Mouse (Mus musculus): ENCODE measurements at regions not wholly inside any gene's neighbourhood (a gene's known extent, or its start where the extent isn't known, plus 50 kb on each side); places are given as distances from the start of the nearest gene placed in this dataset.
A peak's percentile ranks its signal among the peaks of the same experiment; 100 is the strongest.

DNA sequence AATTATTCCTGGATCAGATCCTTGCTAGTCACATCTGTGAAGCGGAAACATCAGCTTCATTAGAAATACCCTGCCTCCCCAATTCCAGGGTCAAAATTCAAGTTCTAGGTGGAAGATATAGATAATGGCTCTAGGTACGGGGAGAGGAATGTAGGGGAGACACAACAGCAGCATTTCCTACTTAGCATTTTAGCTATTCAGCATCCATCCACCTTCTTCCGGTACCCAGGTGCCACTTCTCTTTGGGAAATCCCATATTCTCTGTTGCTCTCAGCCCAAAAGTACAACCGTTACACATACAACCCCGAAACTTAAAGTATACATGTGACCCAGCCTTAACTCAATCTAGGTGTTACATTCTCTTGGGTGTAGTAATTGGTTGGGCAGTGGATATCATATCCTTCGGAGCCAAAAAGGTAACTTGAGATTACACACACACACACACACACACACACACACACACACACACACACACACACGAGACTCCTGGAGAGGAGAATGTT is 112.9 kb downstream of the Zfp36l1 start:
- Histone ChIP-seq H3K4me3 (ENCODE audit: low read depth, low read length) (no peak overlapping the region), H3K4me2 (ENCODE audit: low read depth) (no peak overlapping the region), H3K36me3 (ENCODE audit: insufficient read depth) (no peaks in the 10 kb centered on the region), H3K27me3 (ENCODE audit: insufficient read depth, low read length) (no peaks in the 10 kb centered on the region), H3K27ac (ENCODE audit: low read depth, low read length) (no peak overlapping the region), H3K9me3 (ENCODE audit: low read length) (no peaks in the 10 kb centered on the region), H3K9ac (no peak overlapping the region), H3K4me1 (ENCODE audit: insufficient read depth) (no peaks in the 10 kb centered on the region)
- WGBS = 92% methylated on average over 7 of the region's 7 CpGs
- ATAC-seq = no peak
- no peak for TF ChIP-seq CTCF (IDR thresholded peaks at IDR 0.05; ENCODE audit: low read depth)
- DNase-seq = no peak

DNA sequence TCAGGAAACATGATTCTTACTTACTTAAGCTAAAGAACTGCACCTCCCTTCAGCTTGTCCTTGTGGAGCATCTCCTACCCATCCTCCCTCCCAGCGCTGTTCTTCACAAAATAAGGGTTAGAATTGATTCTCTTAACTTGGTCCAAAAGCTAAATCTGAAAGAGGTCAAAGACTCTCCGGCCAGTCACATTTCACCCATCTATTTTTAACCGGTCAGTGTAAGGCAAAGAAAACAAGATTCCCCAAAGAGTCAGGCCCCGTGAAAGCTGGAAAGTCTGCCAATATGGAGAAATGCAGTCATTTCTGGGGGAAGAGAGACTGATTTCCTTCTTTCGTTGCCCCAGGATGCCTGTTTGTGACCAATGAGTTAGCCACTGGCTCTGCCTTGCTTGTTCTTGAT is 114.0 kb downstream of the Zfp36l1 start:
- H3K4me2 ChIP-seq (ENCODE audit: low read depth) = no peak overlapping the region
- 86% methylated on average over 5 of the region's 5 CpGs for WGBS
- H3K27me3 ChIP-seq (ENCODE audit: insufficient read depth, low read length) = no peaks in the 10 kb centered on the region
- no peak for DNase-seq
- no peaks in the 10 kb centered on the region for H3K9me3 ChIP-seq (ENCODE audit: low read length)
- no peak for ATAC-seq
- TF ChIP-seq CTCF (IDR thresholded peaks at IDR 0.05; ENCODE audit: low read depth) = no peak
- no peak overlapping the region for H3K27ac ChIP-seq (ENCODE audit: low read depth, low read length)
- no peaks in the 10 kb centered on the region for H3K4me1 ChIP-seq (ENCODE audit: insufficient read depth)
- H3K9ac ChIP-seq = no peak overlapping the region
- H3K36me3 ChIP-seq (ENCODE audit: insufficient read depth) = no peaks in the 10 kb centered on the region
- no peak overlapping the region for H3K4me3 ChIP-seq (ENCODE audit: low read depth, low read length)

DNA sequence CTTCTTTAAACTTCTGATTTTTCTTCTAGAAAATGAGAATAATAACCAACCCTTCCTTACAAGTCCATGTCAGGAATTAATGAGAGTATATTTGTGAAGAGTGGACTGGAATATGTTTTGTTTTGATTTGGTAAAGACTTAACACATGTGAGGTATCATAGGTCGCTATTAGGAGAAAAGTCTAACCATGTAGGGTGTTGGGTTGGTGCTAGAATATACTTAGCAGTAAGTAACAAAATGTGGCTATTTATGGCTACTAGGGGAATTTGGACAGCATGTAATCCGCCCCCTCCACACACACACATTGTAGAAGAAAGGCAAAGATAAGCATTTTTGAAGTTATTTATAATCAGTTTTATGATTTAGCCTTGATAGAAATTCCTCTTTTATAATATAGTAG is 114.5 kb downstream of the Zfp36l1 start:
- WGBS = 84% methylated on average over 2 of the region's 2 CpGs
- ATAC-seq = no peak

DNA sequence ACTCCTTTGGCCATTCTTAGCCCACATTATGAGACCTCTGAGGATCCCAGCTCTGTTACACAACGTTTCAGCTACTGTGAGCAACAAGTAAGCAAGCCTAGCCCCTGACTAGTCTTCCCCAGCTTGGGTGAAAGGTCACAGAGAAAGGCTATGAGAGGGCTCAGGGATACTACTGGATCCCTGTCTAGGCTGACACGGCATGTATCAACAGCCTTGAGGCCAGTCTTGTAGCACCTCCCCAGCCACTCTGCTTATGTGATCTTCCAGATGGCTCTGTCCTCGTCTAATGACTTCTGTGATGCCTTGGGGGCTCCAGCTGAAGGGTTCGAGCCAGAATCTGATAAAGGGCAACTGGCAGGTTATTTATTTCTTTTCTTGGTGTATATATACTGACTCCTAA is 115.6 kb downstream of the Zfp36l1 start:
- Histone ChIP-seq H3K9ac (no peak overlapping the region), H3K4me3 (ENCODE audit: low read depth, low read length) (no peak overlapping the region), H3K4me2 (ENCODE audit: low read depth) (no peak overlapping the region), H3K4me1 (ENCODE audit: insufficient read depth) (no peaks in the 10 kb centered on the region), H3K9me3 (ENCODE audit: low read length) (no peaks in the 10 kb centered on the region), H3K27ac (ENCODE audit: low read depth, low read length) (no peak overlapping the region), H3K27me3 (ENCODE audit: insufficient read depth, low read length) (no peaks in the 10 kb centered on the region), H3K36me3 (ENCODE audit: insufficient read depth) (no peaks in the 10 kb centered on the region)
- DNase-seq = no peak
- 85% methylated on average over 4 of the region's 4 CpGs for WGBS
- no peak for ATAC-seq
- TF ChIP-seq CTCF (IDR thresholded peaks at IDR 0.05; ENCODE audit: low read depth) = no peak

More for the DNA sequence above, 114.5 kb downstream of the Zfp36l1 start:
- TF ChIP-seq CTCF (IDR thresholded peaks at IDR 0.05; ENCODE audit: low read depth) = no peak
- Histone ChIP-seq H3K27ac (ENCODE audit: low read depth, low read length) (no peak overlapping the region), H3K9ac (no peak overlapping the region), H3K9me3 (ENCODE audit: low read length) (no peaks in the 10 kb centered on the region), H3K4me2 (ENCODE audit: low read depth) (no peak overlapping the region), H3K4me3 (ENCODE audit: low read depth, low read length) (no peak overlapping the region), H3K27me3 (ENCODE audit: insufficient read depth, low read length) (no peaks in the 10 kb centered on the region), H3K36me3 (ENCODE audit: insufficient read depth) (no peaks in the 10 kb centered on the region), H3K4me1 (ENCODE audit: insufficient read depth) (no peaks in the 10 kb centered on the region)
- DNase-seq = no peak

DNA sequence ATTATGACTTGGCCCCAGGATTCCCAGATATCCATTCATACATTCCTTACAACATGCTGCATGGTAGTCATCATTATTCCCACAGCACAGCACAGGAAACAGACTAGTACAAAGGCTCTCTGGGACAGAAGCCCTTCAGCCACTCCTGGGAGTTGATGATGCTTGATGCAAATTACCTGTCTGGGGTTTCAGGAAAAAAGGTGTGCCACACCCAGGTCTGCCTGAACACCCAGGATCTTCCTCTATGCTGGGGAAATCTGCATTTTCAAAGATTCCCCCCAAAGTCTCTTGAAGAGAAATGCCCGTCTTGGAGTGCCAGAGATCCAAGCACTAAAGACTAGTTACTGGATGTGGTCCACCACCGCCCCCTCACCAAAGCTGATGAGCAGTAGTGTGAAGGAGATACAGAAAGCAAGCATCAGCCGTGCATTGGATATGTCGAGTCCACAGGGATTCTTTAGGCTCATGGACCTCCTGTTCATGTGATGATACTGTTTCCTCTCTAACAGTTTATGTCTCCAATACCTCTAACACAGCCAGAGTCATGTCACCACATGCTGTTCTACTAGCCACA is 117.2 kb downstream of the Zfp36l1 start:
- Histone ChIP-seq H3K4me3 (ENCODE audit: low read depth, low read length) (no peak overlapping the region), H3K9me3 (ENCODE audit: low read length) (no peaks in the 10 kb centered on the region), H3K27ac (ENCODE audit: low read depth, low read length) (no peak overlapping the region), H3K27me3 (ENCODE audit: insufficient read depth, low read length) (no peaks in the 10 kb centered on the region), H3K4me2 (ENCODE audit: low read depth) (no peak overlapping the region), H3K4me1 (ENCODE audit: insufficient read depth) (0 out of 2 replicates have a peak, but pooled peaks cover under 1% of the 10 kb centered on the region), H3K36me3 (ENCODE audit: insufficient read depth) (no peaks in the 10 kb centered on the region), H3K9ac (no peak overlapping the region)
- no peak for TF ChIP-seq CTCF (IDR thresholded peaks at IDR 0.05; ENCODE audit: low read depth)
- no peak for DNase-seq
- 93% methylated on average over 4 of the region's 4 CpGs for WGBS
- ATAC-seq = no peak

DNA sequence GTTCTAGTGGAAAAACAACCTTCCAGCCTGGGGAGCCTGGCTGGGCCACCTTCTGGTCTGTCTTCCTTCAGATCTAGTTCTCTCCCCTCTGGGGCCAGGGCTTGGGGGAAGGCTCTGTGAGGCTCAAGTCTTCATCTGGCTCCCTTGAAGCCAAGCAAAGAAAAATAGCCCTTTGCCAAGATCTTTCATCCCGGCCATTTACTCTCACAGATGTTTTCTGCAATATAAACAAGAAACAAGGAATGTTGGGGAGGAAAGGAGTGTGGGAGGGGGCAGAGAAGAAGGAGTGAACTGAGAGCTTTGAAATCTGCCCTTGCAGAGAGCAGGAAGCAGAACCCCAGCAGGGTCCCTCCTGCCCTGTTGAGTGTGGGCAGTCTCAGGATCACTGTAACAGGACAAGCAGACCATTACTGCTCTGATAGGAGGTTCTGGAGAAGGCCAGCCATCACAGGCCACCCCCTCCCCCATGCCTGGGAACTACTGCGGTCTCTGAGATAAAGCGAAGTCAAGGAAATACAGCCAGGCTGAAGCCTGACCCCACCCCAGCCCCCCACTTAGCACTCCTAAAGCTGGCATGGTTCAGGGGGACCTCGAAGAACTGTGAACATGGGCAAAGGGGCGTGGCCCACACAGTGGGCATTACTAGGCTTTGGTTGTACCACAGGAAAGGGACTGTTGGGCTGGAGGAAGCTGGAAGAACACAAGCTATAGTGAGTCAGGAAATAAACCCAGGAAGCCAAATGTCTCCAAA is 118.8 kb downstream of the Zfp36l1 start:
- Histone ChIP-seq H3K4me1 (ENCODE audit: insufficient read depth) (0 out of 2 replicates have a peak, but pooled peaks cover 11% of the 10 kb centered on the region), H3K9ac (no peak overlapping the region), H3K27me3 (ENCODE audit: insufficient read depth, low read length) (no peaks in the 10 kb centered on the region), H3K4me2 (ENCODE audit: low read depth) (no peak overlapping the region), H3K9me3 (ENCODE audit: low read length) (no peaks in the 10 kb centered on the region), H3K36me3 (ENCODE audit: insufficient read depth) (no peaks in the 10 kb centered on the region), H3K27ac (ENCODE audit: low read depth, low read length) (no peak overlapping the region), H3K4me3 (ENCODE audit: low read depth, low read length) (no peak overlapping the region)
- DNase-seq (no peak), ATAC-seq (no peak)
- 80% methylated on average over 5 of the region's 5 CpGs for WGBS
- TF ChIP-seq CTCF (IDR thresholded peaks at IDR 0.05; ENCODE audit: low read depth) = no peak

DNA sequence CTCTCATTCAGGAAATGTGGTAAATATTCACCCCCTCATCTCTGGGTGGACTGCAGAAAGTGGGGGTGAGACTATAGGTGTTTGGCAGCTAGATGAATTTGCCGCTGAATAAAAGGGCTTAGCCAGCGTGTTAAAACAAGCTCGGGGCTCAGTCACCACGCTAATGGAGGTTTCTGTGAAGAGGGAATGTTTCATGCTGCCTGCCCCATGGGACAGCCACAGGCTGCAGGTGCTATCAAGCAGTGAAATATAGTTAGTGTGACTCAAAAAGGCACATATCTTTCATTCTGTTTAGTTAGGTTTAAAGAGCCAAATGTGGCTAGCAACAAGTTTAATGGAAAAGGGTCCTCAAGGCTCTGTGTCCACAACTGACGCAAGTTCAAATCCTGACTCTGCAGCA is 121.5 kb downstream of the Zfp36l1 start:
- TF ChIP-seq CTCF (IDR thresholded peaks at IDR 0.05; ENCODE audit: low read depth) = no peak
- no peaks in the 10 kb centered on the region for H3K36me3 ChIP-seq (ENCODE audit: insufficient read depth)
- H3K9me3 ChIP-seq (ENCODE audit: low read length) = no peaks in the 10 kb centered on the region
- DNase-seq (no peak), ATAC-seq (no peak)
- no peaks in the 10 kb centered on the region for H3K27me3 ChIP-seq (ENCODE audit: insufficient read depth, low read length)
- 0 out of 2 replicates have a peak, but pooled peaks cover 11% of the 10 kb centered on the region for H3K4me1 ChIP-seq (ENCODE audit: insufficient read depth)
- H3K27ac ChIP-seq (ENCODE audit: low read depth, low read length) = 0 out of 2 replicates have a peak overlapping the region, but pooled peaks have one; percentile 36
- no peak overlapping the region for H3K4me2 ChIP-seq (ENCODE audit: low read depth)
- no peak overlapping the region for H3K9ac ChIP-seq
- no peak overlapping the region for H3K4me3 ChIP-seq (ENCODE audit: low read depth, low read length)
- 28% methylated on average over 5 of the region's 5 CpGs for WGBS
